Mouse (Mus musculus) MEL (cell line): ENCODE data around the gene Ccl9. TPM values are rescaled to one million over a fixed set of nuclear protein-coding genes. Genes with fewer than 3 reads are reported as not detected.

Source experiments
- DNase-seq: peaks from one replicate; pipeline ENCODE4 v3.0.0; 2011; ENCODE audit warnings: low read depth, low spot score
- H3K27ac ChIP-seq: 2 replicates; pipeline ENCODE4 v1.5.1; 2012; ENCODE audit warnings: low read depth, mild to moderate bottlenecking, control low read depth, low read length, moderate library complexity; ENCODE audit not compliant: control insufficient read depth
- H3K27me3 ChIP-seq, 2 experiments: fragments of 150-350 bp in 1 of 2; sonication (generic) in 1 of 2; 2 replicates each; pipeline ENCODE4 v1.6.1; 2012; ENCODE audit warnings: low read length in 2 of 2, mild to moderate bottlenecking in 2 of 2, improper control_type of control experiment in 1 of 2, moderate library complexity in 1 of 2; ENCODE audit not compliant: insufficient read depth in 2 of 2, control insufficient read depth in 1 of 2
- H3K36me3 ChIP-seq, 2 experiments: 2 replicates each; pipeline ENCODE4 v1.6.1; 2012 to 2014; ENCODE audit warnings: low read length in 2 of 2, improper control_type of control experiment in 1 of 2, inconsistent platforms in 1 of 2, mild to moderate bottlenecking in 1 of 2; ENCODE audit not compliant: insufficient read depth in 2 of 2, control insufficient read depth in 1 of 2
- H3K4me1 ChIP-seq, 2 experiments: fragments of 150-350 bp in 1 of 2; sonication (generic) in 1 of 2; 2 replicates each; pipeline ENCODE4 v1.6.1; 2012; ENCODE audit warnings: low read length in 2 of 2, improper control_type of control experiment in 1 of 2, mild to moderate bottlenecking in 1 of 2; ENCODE audit not compliant: insufficient read depth in 2 of 2, control insufficient read depth in 1 of 2
- H3K4me3 ChIP-seq, 2 experiments: fragments of 150-350 bp in 1 of 2; sonication (generic) in 1 of 2; 2 replicates each; pipeline ENCODE4 v1.5.1; 2012; ENCODE audit warnings: low read depth in 2 of 2, low read length in 2 of 2, mild to moderate bottlenecking in 2 of 2, moderate library complexity in 2 of 2, control low read depth in 1 of 2, improper control_type of control experiment in 1 of 2; ENCODE audit not compliant: control insufficient read depth in 1 of 2, insufficient read depth in 1 of 2
- H3K79me2 ChIP-seq: 2 replicates; pipeline ENCODE4 v1.6.1; 2012; ENCODE audit warnings: mild to moderate bottlenecking, low read length, moderate library complexity; ENCODE audit not compliant: control insufficient read depth, poor library complexity, insufficient read depth
- H3K9ac ChIP-seq: 2 replicates; pipeline ENCODE4 v1.6.1; 2012; ENCODE audit warnings: low read depth, mild to moderate bottlenecking, control low read depth, low read length, moderate library complexity; ENCODE audit not compliant: control insufficient read depth, poor library complexity, severe bottlenecking
- H3K9me3 ChIP-seq: fragments of 150-350 bp; sonication (generic); replicated peaks from 2 replicates; pipeline ENCODE4 v1.6.1; 2012; ENCODE audit warnings: mild to moderate bottlenecking, low read length, improper control_type of control experiment, moderate library complexity; ENCODE audit not compliant: insufficient read depth
- BHLHE40 ChIP-seq: IDR thresholded peaks from 2 replicates; pipeline ENCODE4 v1.6.1; 2012; ENCODE audit warnings: low read depth, mild to moderate bottlenecking, inconsistent platforms, low read length, improper control_type of control experiment, borderline replicate concordance
- CHD2 ChIP-seq: IDR thresholded peaks from 2 replicates; pipeline ENCODE4 v1.6.1; 2011; ENCODE audit warnings: low read length, improper control_type of control experiment
- ELF1 ChIP-seq: IDR thresholded peaks from 2 replicates; pipeline ENCODE4 v1.6.1; 2014; ENCODE audit warnings: low read depth, mild to moderate bottlenecking, inconsistent platforms, low read length, improper control_type of control experiment, moderate library complexity
- GATA1 ChIP-seq: IDR thresholded peaks from 2 replicates; pipeline ENCODE4 v1.6.1; 2011; ENCODE audit warnings: low read depth, low read length, improper control_type of control experiment
- HCFC1 ChIP-seq: IDR thresholded peaks from 2 replicates; pipeline ENCODE4 v1.6.1; 2012; ENCODE audit warnings: low read depth, mild to moderate bottlenecking, inconsistent platforms, low read length, improper control_type of control experiment, moderate library complexity
- JUND ChIP-seq: IDR thresholded peaks from 2 replicates; pipeline ENCODE4 v1.6.1; 2011; ENCODE audit warnings: low read depth, mild to moderate bottlenecking, improper control_type of control experiment, low read length
- MAFK ChIP-seq: IDR thresholded peaks from 2 replicates; pipeline ENCODE4 v1.6.1; 2011; ENCODE audit warnings: low read depth, mild to moderate bottlenecking, low read length, improper control_type of control experiment, borderline replicate concordance
- MEF2A ChIP-seq: IDR thresholded peaks from 2 replicates; pipeline ENCODE4 v1.6.1; 2014; ENCODE audit warnings: low read depth, mild to moderate bottlenecking, inconsistent platforms, low read length, improper control_type of control experiment; ENCODE audit not compliant: poor library complexity, insufficient replicate concordance, severe bottlenecking; ENCODE audit errors: extremely low read depth
- MYB ChIP-seq: IDR thresholded peaks from 2 replicates; pipeline ENCODE4 v1.6.1; 2011; ENCODE audit warnings: mild to moderate bottlenecking, low read depth, low read length, improper control_type of control experiment
- MYC ChIP-seq: IDR thresholded peaks from 2 replicates; pipeline ENCODE4 v1.6.1; 2011; ENCODE audit warnings: low read depth, mild to moderate bottlenecking, low read length, improper control_type of control experiment, moderate library complexity
- RCOR1 ChIP-seq: IDR thresholded peaks from 2 replicates; pipeline ENCODE4 v1.6.1; 2012; ENCODE audit warnings: low read depth, mild to moderate bottlenecking, inconsistent platforms, low read length, improper control_type of control experiment
- SIN3A ChIP-seq: IDR thresholded peaks from 2 replicates; pipeline ENCODE4 v1.6.1; 2012; ENCODE audit warnings: low read length, improper control_type of control experiment, inconsistent platforms
- TAL1 ChIP-seq: IDR thresholded peaks from 2 replicates; pipeline ENCODE4 v1.6.1; 2012; ENCODE audit warnings: mild to moderate bottlenecking, inconsistent platforms, low read length, moderate library complexity, mixed read lengths
- TBP ChIP-seq: IDR thresholded peaks from 2 replicates; pipeline ENCODE4 v1.8.0; 2011; ENCODE audit warnings: low read depth, low read length, improper control_type of control experiment
- UBTF ChIP-seq: IDR thresholded peaks from 2 replicates; pipeline ENCODE4 v1.6.1; 2012; ENCODE audit warnings: low read depth, mild to moderate bottlenecking, inconsistent platforms, low read length, improper control_type of control experiment, moderate library complexity, borderline replicate concordance; ENCODE audit not compliant: insufficient read depth
- ZMIZ1 ChIP-seq: IDR thresholded peaks from 2 replicates; pipeline ENCODE4 v1.6.1; 2012; ENCODE audit warnings: low read depth, mild to moderate bottlenecking, inconsistent platforms, low read length, improper control_type of control experiment, moderate library complexity
- ZNF384 ChIP-seq: IDR thresholded peaks from 2 replicates; pipeline ENCODE4 v1.6.1; 2012; ENCODE audit warnings: low read depth, mild to moderate bottlenecking, inconsistent platforms, low read length, improper control_type of control experiment
- polyA plus RNA-seq, 2 experiments: library from polyadenylated mRNA; stranded (reverse) in 1 of 2; unstranded in 1 of 2; fragments of >175 nt in 1 of 2; fragments of >200 nt in 1 of 2; gene quantifications; 2 replicates each; pipeline versions ENCODE4 v1.2.1 to v1.2.4; 2012; ENCODE audit warnings: low replicate concordance in 2 of 2, low read depth in 1 of 2; ENCODE audit not compliant: insufficient read length in 2 of 2, insufficient read depth in 1 of 2, missing spikeins in 1 of 2
- total RNA-seq: library from RNA; depleted of rRNA; stranded (reverse); fragments of 300-350 nt; gene quantifications from 2 replicates; pipeline ENCODE4 v1.2.3, GENCODE M21; 2012

Ccl9 gene
- total and polyA plus RNA-seq, 3 experiments = 0.62 to 1.7 TPM; not detected in 1

DNA sequence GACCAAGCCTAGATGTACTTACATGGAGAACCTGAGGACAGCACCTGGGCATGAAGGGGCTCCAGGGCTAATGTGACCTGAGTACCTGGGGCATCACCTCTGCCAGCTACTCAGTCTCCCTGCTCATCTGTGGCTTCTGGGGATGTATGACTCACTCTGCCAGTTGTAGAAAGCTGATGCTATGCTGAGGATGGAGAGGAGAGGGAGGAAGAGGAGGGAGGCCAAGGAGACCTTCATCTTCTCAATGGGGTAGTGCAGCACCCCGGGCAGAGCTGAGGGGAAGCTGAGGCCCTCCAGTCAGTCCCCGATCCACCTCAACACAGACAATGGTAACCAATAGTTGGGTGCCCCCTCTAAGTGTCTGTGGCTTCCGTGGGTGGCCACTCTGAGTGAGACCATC is 9.7 kb downstream of the Ccl9 start:
- peaks cover 0 to 43% of the 10 kb centered on the region in 2 experiments; a peak in 2 of 4 replicates for H3K36me3 ChIP-seq
- no peaks in the 10 kb centered on the region for H3K27me3 ChIP-seq
- TF ChIP-seq MYB (no peak), ELF1 (no peak)
- H3K9me3 ChIP-seq = no peaks in the 10 kb centered on the region
- H3K4me1 ChIP-seq = peaks cover 34 to 36% of the 10 kb centered on the region in 2 experiments
- peak overlapping the region; percentile 74; the same call in 1 of the 2 replicates for H3K27ac ChIP-seq
- no peak overlapping the region for H3K4me3 ChIP-seq
- DNase-seq = no peak
- H3K79me2 ChIP-seq = no peaks in the 10 kb centered on the region
- H3K9ac ChIP-seq = no peak overlapping the region

DNA sequence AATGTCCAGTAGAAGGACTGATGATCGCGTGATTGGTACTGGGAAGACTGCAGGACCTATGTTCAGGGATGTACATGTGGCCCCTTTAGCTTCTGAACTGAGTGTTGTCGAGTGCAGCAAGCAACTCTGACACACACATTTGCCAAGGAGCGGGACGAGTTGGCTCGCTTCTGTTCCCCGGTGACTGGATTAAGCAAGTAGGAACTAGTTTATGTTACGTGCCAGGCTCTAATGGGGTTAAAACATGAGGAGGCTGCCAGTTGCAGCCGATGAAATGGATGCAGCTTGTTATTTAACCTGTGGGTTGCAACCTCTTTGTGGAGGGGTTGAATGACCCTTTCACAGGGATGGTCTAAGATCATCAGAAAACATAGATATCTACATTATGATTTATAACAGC is 10.4 kb downstream of the Ccl9 start:
- Histone ChIP-seq H3K79me2 (no peaks in the 10 kb centered on the region), H3K9me3 (no peaks in the 10 kb centered on the region), H3K27me3 (no peaks in the 10 kb centered on the region), H3K36me3 (peaks cover 0 to 36% of the 10 kb centered on the region in 2 experiments; a peak in 2 of 4 replicates), H3K27ac (no peak overlapping the region), H3K9ac (no peak overlapping the region), H3K4me3 (no peak overlapping the region), H3K4me1 (peaks cover 30 to 34% of the 10 kb centered on the region in 2 experiments)
- TF ChIP-seq ZMIZ1 (no peak), MAFK (no peak), SIN3A (no peak), RCOR1 (no peak), MEF2A (no peak), JUND (no peak), HCFC1 (no peak), GATA1 (no peak), UBTF (no peak), ZNF384 (no peak), TAL1 (no peak), CHD2 (no peak), BHLHE40 (no peak), ELF1 (no peak), MYC (no peak), TBP (no peak)
- DNase-seq = no peak
